In genomic region chr1:168382823-168383157, GRCm38 (mm10) we compare ENCODE assay signal across 8 mouse cellular contexts. TPM values are rescaled to one million over a fixed set of nuclear protein-coding genes. Genes with fewer than 3 reads are reported as not detected.
A peak's percentile ranks its signal among the peaks of the same experiment; 100 is the strongest.
DNase-seq lines count a peak whose midpoint lies in the region; ATAC-seq and TF ChIP-seq lines count a peak whose summit lies in the region.

No protein-coding gene starts in this region.

- TF ChIP-seq CTCF in thymus, adult 2 months (IDR thresholded peaks at IDR 0.05; ENCODE audit: borderline replicate concordance, control insufficient read depth, extremely low read depth, insufficient read depth, low read length, poor library complexity): no peak

- peak; percentile 47 for DNase-seq in lung, postnatal 36 days
- no peak for DNase-seq in lung, postnatal 10 days
- no peak for DNase-seq in hindbrain, embryonic 14.5 days (ENCODE audit: low spot score)
- DNase-seq in skeletal muscle tissue, adult 2 months (ENCODE audit: low read depth, low spot score): peak; percentile 27
- no peak for DNase-seq in cerebellum, postnatal 10 days
- DNase-seq in thymus, adult 2 months: no peak
- no peak for DNase-seq in adrenal gland, postnatal 4 days (ENCODE audit: low spot score in 2 of 2)

- no peak overlapping the region for H3K4me3 ChIP-seq in embryonic facial prominence, embryonic 15.5 days (replicated peaks)
- H3K4me3 ChIP-seq in hindbrain, embryonic 14.5 days (replicated peaks; ENCODE audit: low read length): no peak overlapping the region
- H3K4me3 ChIP-seq in thymus, adult 2 months (ENCODE audit: control insufficient read depth, insufficient read depth, low read length): no peak overlapping the region

- no peaks in the 10 kb centered on the region for H3K36me3 ChIP-seq in embryonic facial prominence, embryonic 15.5 days
- no peaks in the 10 kb centered on the region for H3K36me3 ChIP-seq in hindbrain, embryonic 14.5 days (replicated peaks; ENCODE audit: control insufficient read depth, insufficient read depth)
- H3K36me3 ChIP-seq in thymus, adult 2 months (ENCODE audit: control insufficient read depth, insufficient read depth, low read length): no peaks in the 10 kb centered on the region

- ATAC-seq in embryonic facial prominence, embryonic 15.5 days (ENCODE audit: insufficient number of reproducible peaks, low FRiP score, low TSS enrichment, low read depth): peak; percentile 74; the same call in 1 of the 2 replicates
- no peak for ATAC-seq in hindbrain, embryonic 14.5 days (ENCODE audit: low FRiP score)

- no peak overlapping the region for H3K4me2 ChIP-seq in embryonic facial prominence, embryonic 15.5 days (replicated peaks)
- no peak overlapping the region for H3K4me2 ChIP-seq in hindbrain, embryonic 14.5 days (replicated peaks)

- WGBS in embryonic facial prominence, embryonic 15.5 days: 23% methylated on average over 4 of the region's 4 CpGs
- WGBS in hindbrain, embryonic 14.5 days: 2% methylated on average over 4 of the region's 4 CpGs
- WGBS in thymus, adult 2 months: 76% methylated on average over 4 of the region's 4 CpGs

- H3K4me1 ChIP-seq in embryonic facial prominence, embryonic 15.5 days: peaks cover 65% of the 10 kb centered on the region
- H3K4me1 ChIP-seq in hindbrain, embryonic 14.5 days (replicated peaks; ENCODE audit: control insufficient read depth, insufficient read depth, low read length): peaks cover 66% of the 10 kb centered on the region
- H3K4me1 ChIP-seq in thymus, adult 2 months (replicated peaks; ENCODE audit: control insufficient read depth, insufficient read depth, low read length): no peaks in the 10 kb centered on the region

- TF ChIP-seq POLR2A in thymus, adult 2 months (IDR thresholded peaks at IDR 0.05; ENCODE audit: control insufficient read depth, extremely low read depth, insufficient read depth, low read length, poor library complexity): no peak

- peak overlapping the region; percentile 53; the same call in 1 of the 2 replicates for H3K27ac ChIP-seq in embryonic facial prominence, embryonic 15.5 days (replicated peaks)
- H3K27ac ChIP-seq in hindbrain, embryonic 14.5 days: no peak overlapping the region
- H3K27ac ChIP-seq in thymus, adult 2 months (ENCODE audit: control insufficient read depth, insufficient read depth, low read length): no peak overlapping the region

- no peaks in the 10 kb centered on the region for H3K9me3 ChIP-seq in embryonic facial prominence, embryonic 15.5 days (replicated peaks)
- H3K9me3 ChIP-seq in hindbrain, embryonic 14.5 days (ENCODE audit: control insufficient read depth, low read length): no peaks in the 10 kb centered on the region

- H3K27me3 ChIP-seq in embryonic facial prominence, embryonic 15.5 days: no peaks in the 10 kb centered on the region
- H3K27me3 ChIP-seq in hindbrain, embryonic 14.5 days (ENCODE audit: control insufficient read depth, insufficient read depth, low read length): no peaks in the 10 kb centered on the region
- H3K27me3 ChIP-seq in thymus, adult 2 months (ENCODE audit: control insufficient read depth, insufficient read depth, low read length): no peaks in the 10 kb centered on the region

- H3K9ac ChIP-seq in embryonic facial prominence, embryonic 15.5 days: no peak overlapping the region
- peak overlapping the region; percentile 16; the same call in 1 of the 2 replicates for H3K9ac ChIP-seq in hindbrain, embryonic 14.5 days

RNA-seq across cellular contexts. Expression of gene Pbx1, which starts 49.3 kb away (rescaled TPM):
- 29.5 and 33.3 TPM in 2 replicates for polyA plus RNA-seq in embryonic facial prominence, embryonic 15.5 days (2015; fragmentation: Nextera tagmentation; extraction: Ambion mirVana)
- polyA plus RNA-seq in hindbrain, embryonic 14.5 days (2014; fragmentation: Nextera tagmentation; extraction: Ambion mirVana): 46.3 and 48.6 TPM in 2 replicates
- polyA plus RNA-seq in thymus, adult 2 months (2012; rRNA removed): 9.4 and 13.0 TPM in 2 replicates
- total RNA-seq in adrenal gland, postnatal 4 days (2021): 100 to 1,000 TPM; 202 to 226 TPM

Comparison
In these comparisons a context has a peak if more than half of its experiments do, and no peak if none do; other contexts are left out.
1. DNase-seq: peak in lung, postnatal 36 days (single experiment) and skeletal muscle tissue, adult 2 months (single experiment); none in lung, postnatal 10 days (single experiment), hindbrain, embryonic 14.5 days (single experiment), cerebellum, postnatal 10 days (0 of 2), thymus, adult 2 months (single experiment) and adrenal gland, postnatal 4 days (0 of 2).